Mouse (Mus musculus): Measurements from ENCODE around the gene Sema4b. TPM values are rescaled to one million over a fixed set of nuclear protein-coding genes. Genes with fewer than 3 reads are reported as not detected.
A peak's percentile ranks its signal among the peaks of the same experiment; 100 is the strongest.

The Sema4b gene
- 17.1 and 21.9 TPM in 2 replicates for polyA plus RNA-seq (2015; fragmentation: Nextera tagmentation; extraction: Ambion mirVana)

- peak; percentile 89 for ATAC-seq (replicated peaks; ENCODE audit: low FRiP score)
- H3K9me3 ChIP-seq (replicated peaks), result no peaks in the 10 kb centered on the region
- H3K9ac ChIP-seq, result peak within 1 kb of the TSS; percentile 57
- H3K36me3 ChIP-seq, result no peaks in the 10 kb centered on the region
- H3K27ac ChIP-seq, result peak within 1 kb of the TSS; percentile 95
- under 1% methylated on average over 51 of the region's 51 CpGs for WGBS
- H3K4me3 ChIP-seq (replicated peaks), result peak within 1 kb of the TSS; percentile 59
- H3K4me1 ChIP-seq, result peaks cover 60% of the 10 kb centered on the region
- H3K27me3 ChIP-seq, result no peaks in the 10 kb centered on the region
- peak within 1 kb of the TSS; percentile 83 for H3K4me2 ChIP-seq
Measured at GRCm38 (mm10) chr7:80186531-80187296, at the start of gene Sema4b. Gene Sema4b (plus strand): TSS chr7:80186841.

- WGBS, result 78% methylated on average over 1 of the region's 1 CpGs
Measured at GRCm38 (mm10) chr7:80138375-80138774, 48.3 kb upstream of the Sema4b start.

GRCm38 (mm10) chr7:80140815-80141214 is 45.8 kb upstream of the Sema4b start:
- Histone ChIP-seq H3K9ac (0 out of 2 replicates have a peak overlapping the region, but pooled peaks have one; percentile 21), H3K9me3 (replicated peaks) (0 out of 2 replicates have a peak, but pooled peaks cover 3% of the 10 kb centered on the region), H3K4me3 (replicated peaks) (no peak overlapping the region), H3K27me3 (no peaks in the 10 kb centered on the region), H3K4me1 (peaks cover 10% of the 10 kb centered on the region), H3K4me2 (no peak overlapping the region), H3K36me3 (no peaks in the 10 kb centered on the region), H3K27ac (no peak overlapping the region)
- 0 out of 2 replicates have a peak, but pooled peaks have one; percentile 52 for ATAC-seq (replicated peaks; ENCODE audit: low FRiP score)
- 13% methylated on average over 9 of the region's 9 CpGs for WGBS

More at GRCm38 (mm10) chr7:80138375-80138774, 48.3 kb upstream of the Sema4b start:
- no peak for ATAC-seq (replicated peaks; ENCODE audit: low FRiP score)
- no peaks in the 10 kb centered on the region for H3K36me3 ChIP-seq
- 0 out of 2 replicates have a peak, but pooled peaks cover 3% of the 10 kb centered on the region for H3K9me3 ChIP-seq (replicated peaks)
- no peak overlapping the region for H3K4me3 ChIP-seq (replicated peaks)
- H3K4me1 ChIP-seq, result peaks cover 17% of the 10 kb centered on the region
- H3K27me3 ChIP-seq, result no peaks in the 10 kb centered on the region
- no peak overlapping the region for H3K4me2 ChIP-seq
- no peak overlapping the region for H3K27ac ChIP-seq
- no peak overlapping the region for H3K9ac ChIP-seq

- Histone ChIP-seq H3K4me1 (peaks cover 10% of the 10 kb centered on the region), H3K27ac (peak overlapping the region; percentile 30; the same call in 1 of the 2 replicates), H3K36me3 (no peaks in the 10 kb centered on the region), H3K27me3 (no peaks in the 10 kb centered on the region), H3K4me3 (replicated peaks) (no peak overlapping the region), H3K9me3 (replicated peaks) (no peaks in the 10 kb centered on the region), H3K4me2 (peak overlapping the region; percentile 18; the same call in 1 of the 2 replicates), H3K9ac (0 out of 2 replicates have a peak overlapping the region, but pooled peaks have one; percentile 8)
- 38% methylated on average over 22 of the region's 22 CpGs for WGBS
- 0 out of 2 replicates have a peak, but pooled peaks have one; percentile 23 for ATAC-seq (replicated peaks; ENCODE audit: low FRiP score)
Measured at GRCm38 (mm10) chr7:80143331-80144273, 43.0 kb upstream of the Sema4b start.

- 90% methylated on average over 7 of the region's 7 CpGs for WGBS
- Histone ChIP-seq H3K4me3 (replicated peaks) (no peak overlapping the region), H3K9ac (no peak overlapping the region), H3K9me3 (replicated peaks) (no peaks in the 10 kb centered on the region), H3K4me2 (no peak overlapping the region), H3K4me1 (peaks cover 19% of the 10 kb centered on the region), H3K36me3 (no peaks in the 10 kb centered on the region), H3K27me3 (no peaks in the 10 kb centered on the region), H3K27ac (no peak overlapping the region)
- ATAC-seq (replicated peaks; ENCODE audit: low FRiP score), result no peak
Measured at GRCm38 (mm10) chr7:80144695-80145094, 41.9 kb upstream of the Sema4b start.

GRCm38 (mm10) chr7:80146077-80146476 is 40.6 kb upstream of the Sema4b start:
- Histone ChIP-seq H3K9me3 (replicated peaks) (no peaks in the 10 kb centered on the region), H3K36me3 (no peaks in the 10 kb centered on the region), H3K4me2 (no peak overlapping the region), H3K9ac (no peak overlapping the region), H3K4me1 (peaks cover 18% of the 10 kb centered on the region), H3K27ac (no peak overlapping the region), H3K27me3 (no peaks in the 10 kb centered on the region), H3K4me3 (replicated peaks) (no peak overlapping the region)
- 83% methylated on average over 8 of the region's 8 CpGs for WGBS
- no peak for ATAC-seq (replicated peaks; ENCODE audit: low FRiP score)

- no peaks in the 10 kb centered on the region for H3K36me3 ChIP-seq
- no peaks in the 10 kb centered on the region for H3K27me3 ChIP-seq
- peaks cover 10% of the 10 kb centered on the region for H3K4me1 ChIP-seq
- WGBS, result 47% methylated on average over 9 of the region's 9 CpGs
- no peak for ATAC-seq (replicated peaks; ENCODE audit: low FRiP score)
- H3K9me3 ChIP-seq (replicated peaks), result no peaks in the 10 kb centered on the region
- H3K27ac ChIP-seq, result no peak overlapping the region
- H3K4me3 ChIP-seq (replicated peaks), result no peak overlapping the region
- peak overlapping the region; percentile 18; the same call in 1 of the 2 replicates for H3K4me2 ChIP-seq
- no peak overlapping the region for H3K9ac ChIP-seq
Measured at GRCm38 (mm10) chr7:80149356-80149755, 37.3 kb upstream of the Sema4b start.

GRCm38 (mm10) chr7:80152152-80152551 is 34.5 kb upstream of the Sema4b start:
- no peak for ATAC-seq (replicated peaks; ENCODE audit: low FRiP score)
- no peak overlapping the region for H3K4me3 ChIP-seq (replicated peaks)
- H3K27me3 ChIP-seq, result no peaks in the 10 kb centered on the region
- H3K9me3 ChIP-seq (replicated peaks), result no peaks in the 10 kb centered on the region
- H3K27ac ChIP-seq, result no peak overlapping the region
- H3K4me1 ChIP-seq, result peaks cover 19% of the 10 kb centered on the region
- WGBS, result 74% methylated on average over 6 of the region's 6 CpGs
- H3K9ac ChIP-seq, result no peak overlapping the region
- H3K4me2 ChIP-seq, result no peak overlapping the region
- H3K36me3 ChIP-seq, result no peaks in the 10 kb centered on the region

GRCm38 (mm10) chr7:80152756-80153155 is 33.9 kb upstream of the Sema4b start:
- ATAC-seq (replicated peaks; ENCODE audit: low FRiP score), result no peak
- H3K4me2 ChIP-seq, result no peak overlapping the region
- peaks cover 19% of the 10 kb centered on the region for H3K4me1 ChIP-seq
- 94% methylated on average over 8 of the region's 8 CpGs for WGBS
- no peak overlapping the region for H3K27ac ChIP-seq
- no peaks in the 10 kb centered on the region for H3K36me3 ChIP-seq
- H3K27me3 ChIP-seq, result no peaks in the 10 kb centered on the region
- H3K4me3 ChIP-seq (replicated peaks), result no peak overlapping the region
- H3K9ac ChIP-seq, result no peak overlapping the region
- H3K9me3 ChIP-seq (replicated peaks), result no peaks in the 10 kb centered on the region

- Histone ChIP-seq H3K4me2 (no peak overlapping the region), H3K4me3 (replicated peaks) (no peak overlapping the region), H3K27me3 (no peaks in the 10 kb centered on the region), H3K4me1 (peaks cover 12% of the 10 kb centered on the region), H3K9ac (no peak overlapping the region), H3K9me3 (replicated peaks) (no peaks in the 10 kb centered on the region), H3K27ac (no peak overlapping the region), H3K36me3 (no peaks in the 10 kb centered on the region)
- ATAC-seq (replicated peaks; ENCODE audit: low FRiP score), result no peak
- WGBS, result 83% methylated on average over 3 of the region's 3 CpGs
Measured at GRCm38 (mm10) chr7:80154689-80155088, 32.0 kb upstream of the Sema4b start.

- 39% methylated on average over 13 of the region's 13 CpGs for WGBS
- H3K27ac ChIP-seq, result no peak overlapping the region
- H3K27me3 ChIP-seq, result no peaks in the 10 kb centered on the region
- H3K9me3 ChIP-seq (replicated peaks), result no peaks in the 10 kb centered on the region
- peaks cover 30% of the 10 kb centered on the region for H3K4me1 ChIP-seq
- no peak; the same call in 1 of the 2 replicates for ATAC-seq (replicated peaks; ENCODE audit: low FRiP score)
- H3K4me2 ChIP-seq, result peak overlapping the region; percentile 9; the same call in 1 of the 2 replicates
- H3K4me3 ChIP-seq (replicated peaks), result no peak overlapping the region
- H3K9ac ChIP-seq, result no peak overlapping the region
- no peaks in the 10 kb centered on the region for H3K36me3 ChIP-seq
Measured at GRCm38 (mm10) chr7:80156711-80157227, 29.9 kb upstream of the Sema4b start.
